Mouse (Mus musculus): ENCODE measurements around the gene Grik5. TPM values are rescaled to one million over a fixed set of nuclear protein-coding genes. Genes with fewer than 3 reads are reported as not detected.
A peak's percentile ranks its signal among the peaks of the same experiment; 100 is the strongest.

Grik5 gene
- polyA plus RNA-seq, 3 experiments from 2014 or later, result 3.1 to 4.9 (median 3.2) TPM

DNA sequence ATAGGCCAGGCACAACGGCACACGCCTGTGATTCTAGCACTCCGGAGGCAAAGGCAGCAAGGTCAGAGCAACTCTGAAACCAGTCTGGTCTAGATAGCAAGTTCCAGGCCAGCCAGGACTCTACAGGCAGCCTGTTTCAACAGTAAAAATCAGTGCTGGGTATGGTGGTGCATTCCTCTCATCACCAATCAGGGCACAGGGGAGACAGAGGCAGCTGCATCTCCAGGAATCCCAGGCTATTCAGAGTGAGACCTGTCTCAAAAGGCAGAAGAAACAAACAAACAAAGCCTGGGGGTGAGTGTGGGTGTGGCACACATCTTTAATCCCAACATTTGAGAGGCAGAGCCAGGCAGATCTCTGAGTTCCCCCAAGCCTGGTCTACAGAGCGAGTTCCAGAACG lies 88.8 kb downstream of the Grik5 start:
- ATAC-seq, result no peak

DNA sequence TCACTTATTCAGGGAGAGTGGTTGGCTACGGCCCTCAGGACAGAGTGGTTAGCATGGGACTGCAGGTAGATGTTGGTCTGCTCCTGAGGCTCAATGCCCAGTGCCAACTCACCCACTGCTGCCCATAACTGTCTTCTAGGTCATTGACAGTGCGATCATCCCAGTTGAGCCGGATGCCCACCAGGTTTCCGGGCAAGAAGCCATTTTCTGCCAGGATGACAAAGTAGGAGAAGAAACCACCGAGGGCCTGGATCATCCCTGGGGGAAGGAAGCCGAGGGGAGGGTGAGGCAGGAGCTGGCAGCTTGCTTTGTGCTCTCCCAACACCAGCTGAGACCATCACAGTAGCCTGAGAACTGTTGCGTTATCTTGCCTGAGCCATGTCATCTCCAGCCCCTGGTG lies 91.7 kb downstream of the Grik5 start:
- ATAC-seq, result no peak

DNA sequence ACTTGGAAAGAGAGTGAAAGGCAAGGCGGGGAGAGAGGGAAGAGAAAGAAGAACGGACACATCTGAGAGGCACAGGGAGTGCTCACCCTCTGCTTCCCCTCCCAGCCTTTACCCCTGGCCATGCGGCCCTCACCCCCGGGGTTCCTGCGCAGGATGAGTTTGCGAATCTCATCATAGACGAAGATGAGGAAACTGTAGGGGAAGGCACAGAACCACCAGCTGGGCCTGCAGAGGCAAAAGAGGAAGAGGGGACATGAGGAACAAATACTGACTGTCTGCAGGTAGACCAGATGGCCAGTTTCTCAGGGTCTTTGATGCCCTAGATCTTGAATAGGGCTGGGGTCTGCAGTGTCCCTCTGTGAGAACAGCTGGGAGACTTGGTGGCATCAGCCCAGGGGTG lies 93.4 kb downstream of the Grik5 start:
- ATAC-seq, result no peak

GRCm38 (mm10) chr7:24974893-24975595 lies 97.1 kb downstream of the Grik5 start:
- ATAC-seq, result peak; percentile 42

- ATAC-seq, result no peak
Observed at GRCm38 (mm10) chr7:24973902-24974301, 98.2 kb downstream of the Grik5 start.

DNA sequence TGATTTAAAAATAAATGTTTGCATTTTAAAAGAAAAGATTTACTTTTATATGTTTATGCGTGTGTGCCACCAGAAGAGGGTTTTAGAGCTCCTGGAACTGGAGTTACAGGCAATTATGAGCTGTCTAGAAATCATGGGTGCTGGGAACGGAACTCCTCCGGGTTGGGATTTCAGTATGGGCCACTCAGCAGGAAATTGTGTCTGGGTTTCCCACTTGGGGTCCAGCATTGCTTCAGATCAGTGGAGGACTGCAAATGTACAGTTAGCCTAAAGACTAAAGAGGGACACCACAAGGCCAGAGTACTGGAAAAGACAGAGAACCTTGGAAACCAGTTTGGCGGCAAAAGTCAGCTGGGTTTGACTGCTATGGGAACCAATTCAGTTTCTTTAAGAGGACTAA lies 98.9 kb downstream of the Grik5 start:
- ATAC-seq, result no peak

DNA sequence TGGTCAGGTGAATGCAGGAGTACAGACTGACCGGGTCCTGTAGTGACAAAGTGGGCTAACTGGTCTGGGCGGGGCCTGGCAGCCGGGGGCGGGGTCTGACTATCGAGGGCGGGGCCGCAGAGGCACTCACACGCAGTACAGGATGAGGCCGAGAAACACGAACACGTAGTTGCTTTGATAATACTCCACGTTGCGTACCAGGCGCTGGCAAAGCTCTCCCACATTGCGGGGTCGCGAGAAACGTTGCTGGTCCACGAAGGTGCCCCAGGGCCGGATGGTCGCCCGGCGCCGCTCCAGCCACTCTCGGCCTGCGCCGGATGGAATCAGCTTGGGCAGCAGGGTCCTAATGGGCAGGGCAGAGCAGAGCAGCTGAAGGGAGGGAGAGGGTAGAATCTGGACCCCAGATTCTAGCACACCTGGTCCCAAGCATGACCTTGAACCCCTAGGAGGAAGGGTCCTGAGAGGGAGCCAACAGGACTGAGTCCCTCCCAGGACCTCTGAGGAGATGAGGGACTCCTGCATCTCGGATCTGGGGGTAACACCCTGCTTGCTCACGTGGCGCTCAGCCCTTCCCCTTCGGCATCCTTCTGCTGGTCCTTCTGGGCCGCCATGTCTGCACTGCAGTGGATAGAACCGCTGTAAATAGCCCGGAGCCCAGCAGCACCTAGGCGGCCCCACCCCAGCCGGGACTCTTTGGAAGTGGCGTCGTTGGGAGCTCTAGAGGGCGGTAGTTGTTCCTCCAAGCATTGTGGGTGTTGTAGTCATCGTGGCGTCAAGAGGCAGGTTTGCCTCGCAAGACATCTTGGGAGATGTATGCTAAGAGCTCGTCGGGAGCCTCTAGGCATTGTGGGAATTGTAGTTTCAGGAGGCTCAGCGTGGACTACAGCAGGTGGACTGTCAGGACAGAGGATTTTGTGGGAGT lies 99.9 kb downstream of the Grik5 start, which contains the start of gene Rabac1:
Rabac1 (minus strand) TSS at position 783 of the 922 bp plus-strand sequence.
- peak; percentile 92 for ATAC-seq

GRCm38 (mm10) chr7:24971261-24971971 lies 100.7 kb downstream of the Grik5 start:
- ATAC-seq, result peak; percentile 3

DNA sequence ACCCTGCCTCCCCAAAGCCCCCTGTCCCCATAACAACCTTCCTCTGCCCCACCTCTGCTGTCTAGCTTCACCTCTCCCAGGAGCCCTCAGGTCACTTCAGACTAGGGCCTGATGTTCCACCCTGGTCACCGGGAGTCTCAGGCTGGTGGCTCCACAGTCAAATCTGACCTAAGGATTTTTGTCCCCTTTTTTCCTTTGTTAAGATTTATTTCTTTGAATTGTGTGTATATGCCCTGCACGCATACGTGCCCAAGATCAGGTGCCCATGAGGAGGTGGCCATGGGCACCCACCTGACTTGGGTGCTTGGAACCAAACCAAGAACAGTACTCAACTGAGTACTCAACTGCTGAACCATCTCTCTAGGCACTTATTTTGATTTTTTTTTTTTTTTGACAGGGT lies 101.8 kb downstream of the Grik5 start:
- ATAC-seq, result no peak

DNA sequence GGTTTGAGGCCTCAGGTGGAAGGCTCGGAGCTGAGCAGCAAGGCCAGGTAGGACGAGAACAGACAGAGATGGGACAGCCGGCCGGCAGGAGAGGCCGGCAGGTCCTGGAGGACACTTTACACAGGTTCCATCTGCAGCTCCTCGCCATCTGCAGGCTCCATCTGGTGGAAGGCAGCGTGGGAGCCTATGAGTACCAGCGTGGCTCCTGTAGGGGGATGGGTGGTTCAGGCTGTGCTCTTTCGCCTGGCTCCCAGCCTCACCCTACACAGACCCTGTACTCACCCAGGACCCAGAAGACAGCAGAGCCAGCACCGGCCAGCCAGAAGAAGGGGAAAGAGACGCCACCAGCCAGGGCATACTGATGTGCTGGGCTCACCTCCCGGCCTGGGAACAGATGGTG lies 102.3 kb downstream of the Grik5 start:
- ATAC-seq, result no peak

GRCm38 (mm10) chr7:24968463-24968862 lies 103.7 kb downstream of the Grik5 start:
- no peak for ATAC-seq

GRCm38 (mm10) chr7:24967966-24968365 lies 104.2 kb downstream of the Grik5 start:
- no peak for ATAC-seq

DNA sequence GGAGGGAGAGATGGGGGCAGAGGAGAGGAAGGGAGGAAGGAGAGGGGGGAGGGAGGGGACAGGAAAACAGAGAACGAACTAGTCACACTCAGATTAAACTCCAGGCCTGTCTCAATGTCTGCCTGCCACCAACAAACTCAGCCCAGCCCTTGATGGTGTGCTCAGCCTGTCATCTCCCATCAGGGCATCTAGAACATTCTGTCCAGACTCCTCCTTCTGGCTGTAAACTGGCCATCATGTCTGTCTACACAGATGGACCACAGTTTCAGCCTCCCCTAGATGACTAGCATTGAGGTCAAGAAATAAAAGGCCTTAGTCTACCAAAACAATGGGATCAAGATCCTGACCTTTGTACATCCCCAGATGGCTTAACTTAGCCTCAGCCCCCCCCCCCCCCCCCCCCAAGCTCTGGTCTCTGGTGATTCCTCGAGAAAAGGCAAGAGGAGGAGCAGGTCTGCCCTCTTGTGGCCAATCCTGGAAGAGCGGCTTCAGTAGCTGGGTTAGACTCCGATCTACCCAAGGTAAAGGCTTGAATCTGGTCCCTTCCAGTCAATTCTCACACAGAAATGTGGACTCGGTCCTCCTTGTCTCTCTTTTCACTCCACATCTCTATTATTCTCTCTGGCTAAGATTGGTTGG lies 107.1 kb downstream of the Grik5 start:
- ATAC-seq, result no peak

GRCm38 (mm10) chr7:24964288-24964687 lies 107.9 kb downstream of the Grik5 start:
- ATAC-seq, result no peak

Other genes with a start within 250 kb of the Grik5 start
- 10 to 100 TPM; 14.1 to 61.2 (median 46.0) TPM for gene Gm9844, start 210.1 kb downstream of the Grik5 start, polyA plus RNA-seq (2017; shearing (Covaris generic))
- gene Lypd4, start 202.4 kb downstream of the Grik5 start, polyA plus RNA-seq (2017; shearing (Covaris generic)), result not detected
- gene Dmrtc2, start 202.3 kb downstream of the Grik5 start, polyA plus RNA-seq (2017; shearing (Covaris generic)), result not detected
- gene Rps19, start 188.0 kb downstream of the Grik5 start, polyA plus RNA-seq (2017; shearing (Covaris generic)), result over 10,000 TPM in 2 of 3 experiments, 1,000 to 10,000 TPM in 1; 7,402 to 12,964 (median 12,716) TPM
- gene Cd79a, start 175.0 kb downstream of the Grik5 start, polyA plus RNA-seq (2017; shearing (Covaris generic)), result 10 to 100 TPM in 2 of 3 experiments, 1 to 10 TPM in 1; 2.2 to 13.5 (median 10.8) TPM
- gene Arhgef1, start 169.4 kb downstream of the Grik5 start, polyA plus RNA-seq (2017; shearing (Covaris generic)), result 100 to 1,000 TPM; 112 to 198 (median 176) TPM
- not detected for gene Gm4881, start 127.9 kb downstream of the Grik5 start, polyA plus RNA-seq (2017; shearing (Covaris generic))
- 100 to 1,000 TPM; 119 to 244 (median 236) TPM for gene Rabac1, start 99.6 kb downstream of the Grik5 start, polyA plus RNA-seq (2017; shearing (Covaris generic))
- gene Atp1a3, start 66.4 kb downstream of the Grik5 start, polyA plus RNA-seq (2017; shearing (Covaris generic)), result 1 to 10 TPM in 2 of 3 experiments, under 1 TPM in 1; 0.62 to 3.6 (median 3.4) TPM
- 10 to 100 TPM in 2 of 3 experiments, 1 to 10 TPM in 1; 8.9 to 11.3 (median 11.3) TPM for gene Zfp574, start 221 bp upstream of the Grik5 start, polyA plus RNA-seq (2017; shearing (Covaris generic))
- 10 to 100 TPM; 18.1 to 32.0 (median 30.0) TPM for gene Pou2f2, start 107.4 kb upstream of the Grik5 start, polyA plus RNA-seq (2017; shearing (Covaris generic))
- gene Dedd2, start 148.3 kb upstream of the Grik5 start, polyA plus RNA-seq (2017; shearing (Covaris generic)), result 10 to 100 TPM; 24.6 to 26.2 (median 25.0) TPM
- gene Zfp526, start 149.1 kb upstream of the Grik5 start, polyA plus RNA-seq (2017; shearing (Covaris generic)), result 1 to 10 TPM; 2.2 to 4.0 (median 2.5) TPM
- gene Gsk3a, start 165.5 kb upstream of the Grik5 start, polyA plus RNA-seq (2017; shearing (Covaris generic)), result 10 to 100 TPM in 1 of 3 experiments, 1 to 10 TPM in 2; 8.5 to 13.3 (median 8.9) TPM
- gene Erf, start 178.4 kb upstream of the Grik5 start, polyA plus RNA-seq (2017; shearing (Covaris generic)), result under 1 TPM; 0.34 to 0.70 (median 0.38) TPM
- 10 to 100 TPM; 17.9 to 35.2 (median 21.6) TPM for gene Cic, start 195.4 kb upstream of the Grik5 start, polyA plus RNA-seq (2017; shearing (Covaris generic))
- gene Pafah1b3, start 225.6 kb upstream of the Grik5 start, polyA plus RNA-seq (2017; shearing (Covaris generic)), result 10 to 100 TPM; 17.5 to 37.2 (median 31.3) TPM
- not detected for gene Prr19, start 229.1 kb upstream of the Grik5 start, polyA plus RNA-seq (2017; shearing (Covaris generic))
- not detected for gene Tmem145, start 233.8 kb upstream of the Grik5 start, polyA plus RNA-seq (2017; shearing (Covaris generic))
- gene Megf8, start 244.8 kb upstream of the Grik5 start, polyA plus RNA-seq (2017; shearing (Covaris generic)), result under 1 TPM in 2 of 3 experiments, not detected in 1; 0.13 to 0.31 TPM